Mouse (Mus musculus): ENCODE data around the gene Gtf3c4. TPM values are rescaled to one million over a fixed set of nuclear protein-coding genes. Genes with fewer than 3 reads are reported as not detected.

Gtf3c4 gene
- total RNA-seq (2021): 10 to 100 TPM; 34.5 to 39.2 TPM

DNA sequence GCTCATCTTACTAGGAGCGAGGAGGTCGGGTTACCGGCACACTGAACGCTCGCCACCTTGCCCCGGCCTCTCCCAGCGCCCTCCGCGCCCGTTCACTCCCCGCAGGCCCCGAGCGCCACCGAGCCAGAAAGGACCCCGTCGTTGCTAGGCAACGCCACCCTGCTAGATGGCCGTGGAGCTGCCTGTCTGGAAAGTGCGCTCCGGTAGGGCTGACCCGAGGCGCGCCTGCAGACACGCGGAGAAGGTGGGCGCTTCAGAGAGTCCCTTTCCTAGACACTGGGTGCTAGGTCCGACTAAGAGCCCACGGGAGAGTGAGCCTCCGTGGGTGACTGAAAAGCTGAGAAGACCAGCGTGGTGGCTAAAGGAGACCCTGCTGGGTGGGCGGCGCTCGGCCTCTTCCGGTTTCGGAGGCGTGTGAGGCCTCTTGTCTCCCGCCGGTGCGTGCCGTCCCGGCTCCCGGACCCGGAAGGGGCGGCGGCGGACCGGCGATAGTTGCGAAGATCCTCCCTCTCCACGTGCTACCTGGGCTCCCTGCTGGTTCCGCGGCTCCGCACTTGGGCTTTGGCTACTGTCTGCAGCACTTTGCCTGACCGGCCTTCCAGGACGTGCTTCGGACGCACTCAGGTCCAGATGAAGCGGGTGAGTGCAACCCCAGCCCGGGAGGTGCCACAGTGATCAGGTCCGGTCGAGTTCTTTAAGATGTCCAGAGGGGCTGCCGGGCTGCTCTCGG, at the start of gene Gtf3c4, which contains the start of gene Ddx31:
Gtf3c4 (minus strand) TSS at position 139 of the 730 bp plus-strand sequence.
Ddx31 (plus strand) TSS at position 185 of the 730 bp plus-strand sequence.
- DNase-seq (ENCODE audit: low spot score in 2 of 2): peak; percentile 95
- intact Hi-C loops (cut with DNase I): loop anchor here (5.0 kb wide), 2 partner anchors 83 to 143 kb away; partner anchors contain the start of gene Spaca9

DNA sequence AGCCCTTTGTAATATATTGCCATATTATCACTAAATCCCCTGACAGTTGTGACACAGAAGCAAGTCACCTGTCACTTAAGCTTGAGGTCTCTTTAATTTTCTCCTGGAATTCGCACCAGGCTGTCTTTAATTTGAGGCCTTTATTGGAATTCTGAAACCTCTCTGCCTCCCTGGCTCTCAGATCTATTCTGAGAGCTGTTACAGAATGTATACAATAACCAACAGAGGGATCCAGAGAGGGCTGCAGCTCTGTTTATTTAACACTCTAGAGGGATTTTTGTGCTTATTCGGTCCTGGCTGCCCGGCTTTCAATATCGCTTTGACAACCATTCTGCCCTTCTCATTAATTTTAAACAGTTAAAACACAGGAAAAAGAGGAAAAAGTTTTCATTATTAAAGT, 44.8 kb upstream of the Gtf3c4 start:
- intact Hi-C loops (cut with DNase I): no loop called here

GRCm38 (mm10) chr2:28882826-28883485, 42.8 kb upstream of the Gtf3c4 start:
- intact Hi-C loops (cut with DNase I): no loop called here
- no peak for DNase-seq (ENCODE audit: low spot score in 2 of 2)

More for the DNA sequence above, 44.8 kb upstream of the Gtf3c4 start:
- no peak for DNase-seq (ENCODE audit: low spot score in 2 of 2)

DNA sequence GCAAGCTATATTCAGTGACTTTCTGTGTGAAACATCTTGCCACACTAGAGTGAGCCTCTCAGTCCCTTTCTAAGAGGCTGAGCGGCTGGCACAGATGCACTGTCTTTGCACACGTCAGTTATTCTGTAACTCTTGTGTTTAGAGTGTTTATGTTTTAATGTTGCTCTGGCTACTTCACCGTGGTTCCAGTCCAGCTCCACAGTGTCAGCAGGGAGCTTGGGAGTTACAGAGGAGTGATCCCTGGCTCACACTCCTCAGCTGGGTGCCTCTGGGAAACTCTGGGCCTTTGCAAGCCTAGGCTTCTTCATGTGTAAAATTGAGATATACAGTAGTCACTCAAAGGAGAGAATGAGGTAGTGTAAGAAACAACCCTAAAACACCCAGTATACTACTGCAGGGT, 41.9 kb upstream of the Gtf3c4 start:
- intact Hi-C loops (cut with DNase I): no loop called here
- no peak for DNase-seq (ENCODE audit: low spot score in 2 of 2)

GRCm38 (mm10) chr2:28881275-28881674, 41.1 kb upstream of the Gtf3c4 start:
- intact Hi-C loops (cut with DNase I): no loop called here
- no peak for DNase-seq (ENCODE audit: low spot score in 2 of 2)

GRCm38 (mm10) chr2:28875554-28875953, 35.4 kb upstream of the Gtf3c4 start:
- intact Hi-C loops (cut with DNase I): no loop called here
- DNase-seq (ENCODE audit: low spot score in 2 of 2): no peak

- intact Hi-C loops (cut with DNase I): no loop called here
- no peak for DNase-seq (ENCODE audit: low spot score in 2 of 2)
Observed at GRCm38 (mm10) chr2:28867495-28867894, 27.3 kb upstream of the Gtf3c4 start.

GRCm38 (mm10) chr2:28863857-28864256, 23.7 kb upstream of the Gtf3c4 start:
- DNase-seq (ENCODE audit: low spot score in 2 of 2): no peak
- intact Hi-C loops (cut with DNase I): no loop called here

DNA sequence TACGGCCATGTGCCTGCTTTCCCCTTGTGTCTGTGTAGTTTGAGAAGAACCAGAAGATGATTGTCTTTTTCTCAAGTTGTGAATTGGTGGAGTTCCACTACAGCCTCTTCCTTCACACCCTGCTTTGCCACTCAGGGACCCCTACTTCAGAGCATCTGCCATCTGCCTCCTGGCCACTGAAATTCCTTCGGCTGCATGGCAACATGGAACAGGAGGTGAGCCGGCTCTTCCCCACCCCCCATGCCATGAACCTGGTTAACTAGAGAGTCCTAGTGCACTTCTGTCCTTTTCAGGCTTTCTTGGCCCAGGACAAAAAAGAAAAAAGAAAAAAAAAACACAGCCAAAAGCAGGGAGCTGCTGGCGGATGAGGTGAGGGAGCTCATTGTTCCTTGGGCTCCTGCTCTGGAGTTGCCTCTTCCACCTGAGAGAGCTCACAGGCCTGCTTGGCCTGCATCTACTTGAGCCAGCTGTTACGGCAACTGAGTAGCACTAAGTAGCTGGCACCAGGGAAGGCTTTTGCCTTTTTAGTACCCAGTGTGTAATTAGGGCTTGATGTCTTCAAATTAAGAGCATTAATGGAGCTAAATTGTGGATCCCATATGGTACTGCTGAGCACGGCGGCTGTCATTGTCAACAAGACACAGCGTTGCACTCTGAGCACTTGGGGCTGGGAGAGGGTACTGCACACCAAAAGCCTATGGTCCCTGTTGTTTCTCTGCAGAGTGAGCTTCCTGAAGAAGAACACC, 20.7 kb upstream of the Gtf3c4 start:
- no peak for DNase-seq (ENCODE audit: low spot score in 2 of 2)
- intact Hi-C loops (cut with DNase I): no loop called here

DNA sequence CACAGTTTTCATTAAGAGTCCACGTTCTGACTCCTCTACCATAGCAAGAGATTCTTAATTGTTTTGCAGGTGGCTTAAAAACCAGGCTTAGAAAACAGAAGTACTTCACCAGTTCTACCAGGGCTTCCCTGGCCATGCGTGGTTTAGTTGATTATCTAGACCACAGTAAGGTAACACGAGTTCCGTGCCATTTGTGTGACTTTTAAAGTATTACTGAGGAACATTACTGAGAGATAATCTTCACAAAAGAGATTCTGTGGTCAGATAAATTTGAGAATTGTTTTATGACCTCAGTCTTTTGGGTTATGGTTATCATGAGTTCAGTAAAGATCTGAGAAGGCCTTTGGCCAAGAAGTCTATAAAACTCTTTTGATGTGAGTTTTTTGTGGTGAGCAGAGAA, 19.1 kb upstream of the Gtf3c4 start:
- intact Hi-C loops (cut with DNase I): no loop called here
- no peak for DNase-seq (ENCODE audit: low spot score in 2 of 2)

DNA sequence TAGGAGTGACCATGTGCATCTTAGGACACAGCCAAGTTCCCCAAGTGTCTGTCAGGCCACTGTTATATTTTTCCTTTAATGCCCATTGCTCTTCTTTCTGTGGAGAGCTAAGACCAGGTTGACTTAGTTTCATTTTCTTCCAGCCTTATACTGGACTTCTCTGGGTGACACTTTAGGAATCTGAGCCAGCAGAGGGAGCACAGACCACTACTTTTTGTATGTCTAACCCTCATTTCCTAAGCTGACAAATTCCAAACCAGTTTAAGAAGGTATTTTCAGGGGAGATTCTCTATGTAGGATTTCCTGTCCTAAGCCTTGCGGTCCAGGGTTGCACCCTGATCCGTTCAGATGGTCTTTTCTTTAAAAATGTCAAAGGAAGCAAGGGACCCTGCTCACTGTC, 15.6 kb upstream of the Gtf3c4 start:
- DNase-seq (ENCODE audit: low spot score in 2 of 2): no peak
- intact Hi-C loops (cut with DNase I): no loop called here

DNA sequence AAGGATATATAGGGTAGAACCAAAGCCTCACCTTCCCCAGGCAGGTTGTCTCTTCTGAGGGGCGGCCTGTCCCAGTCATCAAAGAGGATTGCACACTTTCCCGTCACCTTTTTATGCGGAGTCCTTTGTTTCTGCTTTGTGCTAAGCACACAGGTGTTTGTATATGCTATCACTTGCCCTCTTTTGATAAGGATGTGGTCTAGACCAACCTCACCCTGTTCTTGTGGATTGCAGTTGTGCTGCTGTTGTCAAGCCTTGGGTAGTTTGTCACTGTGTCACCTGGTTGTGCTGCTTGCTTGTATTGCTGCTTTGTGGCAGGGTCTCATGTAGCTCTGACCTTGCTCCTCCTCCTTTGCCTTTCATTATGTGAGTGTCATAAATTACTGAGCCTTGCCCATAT, 12.4 kb upstream of the Gtf3c4 start:
- intact Hi-C loops (cut with DNase I): no loop called here
- no peak for DNase-seq (ENCODE audit: low spot score in 2 of 2)

GRCm38 (mm10) chr2:28848879-28849278, 8.7 kb upstream of the Gtf3c4 start:
- intact Hi-C loops (cut with DNase I): no loop called here
- no peak for DNase-seq (ENCODE audit: low spot score in 2 of 2)

- DNase-seq (ENCODE audit: low spot score in 2 of 2): no peak
- intact Hi-C loops (cut with DNase I): loop anchor here (5.0 kb wide), 2 partner anchors 85 to 145 kb away; partner anchors contain the start of gene Spaca9
Observed at GRCm38 (mm10) chr2:28842042-28842441, 1.9 kb upstream of the Gtf3c4 start.

DNA sequence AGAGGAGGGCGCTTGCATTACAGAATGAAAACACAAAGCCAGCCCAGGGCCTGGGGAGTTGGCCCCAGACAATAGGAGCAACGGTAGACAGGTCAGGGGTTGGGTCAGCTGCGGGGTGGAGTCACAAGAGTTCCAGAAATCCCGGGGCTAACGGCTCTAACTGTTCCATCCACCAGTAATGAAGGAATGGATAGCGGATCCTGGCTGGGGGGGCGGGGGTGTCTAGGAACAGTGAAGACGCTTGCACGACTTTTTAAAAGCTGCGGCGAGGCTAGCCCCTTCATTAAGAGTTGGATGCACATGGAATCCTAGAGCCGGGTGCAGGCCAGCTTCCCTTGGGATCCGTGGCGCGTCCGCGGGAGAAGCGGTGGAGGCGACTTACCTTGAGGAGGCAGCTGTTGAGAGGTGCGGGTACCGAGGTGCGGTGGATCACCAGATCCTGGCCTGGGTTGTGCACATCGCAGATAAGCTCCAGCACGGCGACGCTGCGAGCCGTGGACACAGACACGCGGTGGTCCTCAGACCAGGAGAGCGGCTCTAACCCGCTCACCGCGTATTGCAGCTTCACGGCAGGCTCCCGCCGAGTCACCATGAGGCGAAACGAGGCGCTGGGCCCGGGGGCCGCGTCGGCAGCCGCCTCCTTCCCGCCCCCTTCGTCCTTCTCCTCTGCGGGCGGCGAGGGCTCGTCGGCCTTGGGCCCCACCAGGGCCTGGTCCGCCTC, 499 bp downstream of the Gtf3c4 start:
- intact Hi-C loops (cut with DNase I): loop anchor here (5.0 kb wide), 2 partner anchors 82 to 142 kb away; partner anchors contain the start of gene Spaca9
- DNase-seq (ENCODE audit: low spot score in 2 of 2): no peak

DNA sequence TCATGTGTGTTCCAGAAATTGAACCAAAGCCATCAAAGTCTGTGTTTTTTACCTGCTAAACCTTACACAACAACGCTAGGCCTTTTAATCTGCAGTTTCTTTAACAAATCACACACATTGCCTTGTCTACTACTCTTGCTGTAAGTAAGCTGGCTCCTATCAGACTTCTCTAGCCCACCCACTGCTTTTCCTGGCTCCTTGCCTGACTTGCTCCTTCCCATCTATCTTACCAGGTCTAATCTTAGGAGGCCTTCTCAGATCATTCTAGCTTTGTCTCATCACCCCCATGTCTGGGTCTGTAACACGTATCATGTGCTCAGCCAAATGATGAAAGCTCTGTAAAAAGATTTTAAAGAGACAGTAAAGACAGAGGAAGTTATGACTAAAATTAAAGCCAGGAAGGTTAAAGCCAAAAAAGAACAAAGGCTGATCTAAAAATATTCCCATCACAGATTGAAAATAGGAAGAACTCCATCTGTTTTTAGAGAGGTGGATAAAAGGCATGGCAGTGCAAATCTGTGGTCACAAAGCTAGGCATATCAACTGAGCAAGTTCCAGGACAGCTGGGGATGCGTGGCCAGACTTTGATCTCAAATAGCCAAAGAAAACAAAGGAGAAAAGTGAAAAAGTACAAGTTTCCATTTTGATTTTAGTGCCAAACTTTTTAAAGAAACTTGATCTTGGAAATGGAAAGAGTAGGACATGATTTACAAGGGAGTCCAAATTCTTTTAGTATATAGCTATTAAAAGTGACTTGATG, 3.8 kb downstream of the Gtf3c4 start:
- intact Hi-C loops (cut with DNase I): no loop called here
- DNase-seq (ENCODE audit: low spot score in 2 of 2): peak in 1 of 2 experiments; percentile 47

GRCm38 (mm10) chr2:28829265-28829664, 10.9 kb downstream of the Gtf3c4 start:
- no peak for DNase-seq (ENCODE audit: low spot score in 2 of 2)
- intact Hi-C loops (cut with DNase I): no loop called here

GRCm38 (mm10) chr2:28818866-28819265, 21.3 kb downstream of the Gtf3c4 start:
- DNase-seq (ENCODE audit: low spot score in 2 of 2): peak in 1 of 2 experiments; percentile 63
- intact Hi-C loops (cut with DNase I): no loop called here
